In genomic region chr4:139601519-139602356, GRCm38 (mm10) we compare ENCODE assay signal across 9 mouse cellular contexts. TPM values are rescaled to one million over a fixed set of nuclear protein-coding genes. Genes with fewer than 3 reads are reported as not detected.
DNase-seq lines count a peak whose midpoint lies in the region; ATAC-seq and TF ChIP-seq lines count a peak whose summit lies in the region.
"Had no signal": no experiment of that assay in that cellular context is flagged by ENCODE, and none has a peak within 500 bp of the region (broad histone marks: within the 10 kb centered on the region; RNA-seq: fewer than 3 reads in every experiment).

No protein-coding gene starts in this region.

- H3K9me3 ChIP-seq in midbrain, embryonic 10.5 days (replicated peaks), result no peaks in the 10 kb centered on the region
- no peaks in the 10 kb centered on the region for H3K9me3 ChIP-seq in midbrain, embryonic 16.5 days (replicated peaks; ENCODE audit: control insufficient read depth, low read length, poor library complexity, severe bottlenecking)
- H3K9me3 ChIP-seq in intestine, embryonic 14.5 days (ENCODE audit: control insufficient read depth, low read length), result no peaks in the 10 kb centered on the region
- no peaks in the 10 kb centered on the region for H3K9me3 ChIP-seq in stomach, embryonic 16.5 days (replicated peaks; ENCODE audit: control insufficient read depth, low read length)

- 74% methylated on average over 7 of the region's 7 CpGs for WGBS in midbrain, embryonic 10.5 days
- WGBS in midbrain, embryonic 16.5 days, result 71% methylated on average over 7 of the region's 7 CpGs
- WGBS in intestine, embryonic 14.5 days, result 42% methylated on average over 7 of the region's 7 CpGs
- WGBS in stomach, embryonic 16.5 days, result 41% methylated on average over 7 of the region's 7 CpGs

- peaks cover 6% of the 10 kb centered on the region; the same call in 1 of the 2 replicates for H3K27me3 ChIP-seq in midbrain, embryonic 10.5 days (ENCODE audit: low read depth, poor library complexity, severe bottlenecking)
- H3K27me3 ChIP-seq in midbrain, embryonic 16.5 days (ENCODE audit: control insufficient read depth, insufficient read depth, low read depth, low read length), result no peaks in the 10 kb centered on the region
- no peaks in the 10 kb centered on the region for H3K27me3 ChIP-seq in intestine, embryonic 14.5 days (replicated peaks; ENCODE audit: control insufficient read depth, insufficient read depth, low read length)
- no peaks in the 10 kb centered on the region for H3K27me3 ChIP-seq in stomach, embryonic 16.5 days (ENCODE audit: control insufficient read depth, insufficient read depth, low read length)

- intact Hi-C loops in gastrocnemius, adult 2 months (cut with DNase I), result no loop called here

- H3K36me3 ChIP-seq in midbrain, embryonic 10.5 days, result peaks cover 17% of the 10 kb centered on the region
- peaks cover 2% of the 10 kb centered on the region; the same call in 1 of the 2 replicates for H3K36me3 ChIP-seq in midbrain, embryonic 16.5 days (ENCODE audit: control insufficient read depth, insufficient read depth, low read length)
- H3K36me3 ChIP-seq in intestine, embryonic 14.5 days (ENCODE audit: control insufficient read depth, insufficient read depth, low read length), result peaks cover 18% of the 10 kb centered on the region
- no peaks in the 10 kb centered on the region for H3K36me3 ChIP-seq in stomach, embryonic 16.5 days (ENCODE audit: control insufficient read depth, insufficient read depth, low read length)

- no peak overlapping the region for H3K9ac ChIP-seq in midbrain, embryonic 16.5 days (ENCODE audit: low read depth, low read length)
- H3K9ac ChIP-seq in intestine, embryonic 14.5 days (ENCODE audit: low read length), result no peak overlapping the region
- peak overlapping the region; percentile 49; the same call in 1 of the 2 replicates for H3K9ac ChIP-seq in stomach, embryonic 16.5 days (ENCODE audit: low read length)

- H3K4me3 ChIP-seq in gastrocnemius, adult 2 months, result peak overlapping the region; percentile 33
- no peak overlapping the region for H3K4me3 ChIP-seq in midbrain, embryonic 10.5 days
- H3K4me3 ChIP-seq in midbrain, embryonic 16.5 days (ENCODE audit: low read depth, low read length), result no peak overlapping the region
- no peak overlapping the region for H3K4me3 ChIP-seq in intestine, embryonic 14.5 days (ENCODE audit: low read depth, low read length)
- H3K4me3 ChIP-seq in stomach, embryonic 16.5 days (replicated peaks; ENCODE audit: low read length), result no peak overlapping the region

- H3K27ac ChIP-seq in gastrocnemius, adult 2 months, result peak overlapping the region; percentile 82
- peak overlapping the region; percentile 55 for H3K27ac ChIP-seq in midbrain, embryonic 10.5 days (replicated peaks)
- no peak overlapping the region for H3K27ac ChIP-seq in midbrain, embryonic 16.5 days (ENCODE audit: low read length)
- H3K27ac ChIP-seq in intestine, embryonic 14.5 days (ENCODE audit: low read depth), result peak overlapping the region; percentile 57
- H3K27ac ChIP-seq in stomach, embryonic 16.5 days (ENCODE audit: low read length), result peak overlapping the region; percentile 85

- H3K4me2 ChIP-seq in midbrain, embryonic 16.5 days (ENCODE audit: low read length), result no peak overlapping the region
- 0 out of 2 replicates have a peak overlapping the region, but pooled peaks have one; percentile 0 for H3K4me2 ChIP-seq in intestine, embryonic 14.5 days (ENCODE audit: low read length)
- H3K4me2 ChIP-seq in stomach, embryonic 16.5 days (ENCODE audit: low read depth, low read length), result peak overlapping the region; percentile 30; the same call in 1 of the 2 replicates

- peaks cover 57% of the 10 kb centered on the region for H3K4me1 ChIP-seq in midbrain, embryonic 10.5 days
- peaks cover 30% of the 10 kb centered on the region for H3K4me1 ChIP-seq in midbrain, embryonic 16.5 days (ENCODE audit: control insufficient read depth, insufficient read depth, low read length)
- H3K4me1 ChIP-seq in intestine, embryonic 14.5 days (replicated peaks; ENCODE audit: control insufficient read depth, insufficient read depth, low read length), result peaks cover 55% of the 10 kb centered on the region
- peaks cover 52% of the 10 kb centered on the region for H3K4me1 ChIP-seq in stomach, embryonic 16.5 days (ENCODE audit: control insufficient read depth, insufficient read depth, low read length)

- no peak for TF ChIP-seq CTCF in gastrocnemius, adult 2 months (IDR thresholded peaks at IDR 0.05)

- no peak for ATAC-seq in midbrain, embryonic 16.5 days
- ATAC-seq in intestine, embryonic 14.5 days (replicated peaks; ENCODE audit: low FRiP score, low TSS enrichment, low read depth), result no peak
- no peak; the same call in 1 of the 2 replicates for ATAC-seq in stomach, embryonic 16.5 days (ENCODE audit: insufficient read depth, low FRiP score)

- DNase-seq in gastrocnemius, adult 2 months, result no peak
- no peak for DNase-seq in gastrocnemius, adult 8-10 months (ENCODE audit: low spot score in 2 of 2)
- DNase-seq in midbrain, embryonic 10.5 days (ENCODE audit: low spot score), result no peak
- no peak for DNase-seq in intestine, embryonic 14.5 days (ENCODE audit: low spot score)
- DNase-seq in thymus, postnatal 36 days, result no peak
- DNase-seq in ovary, postnatal 10 days (ENCODE audit: low spot score), result no peak

RNA-seq across cellular contexts. Expression of gene Gm21969, which starts 1.2 kb away (rescaled TPM):
- not detected for total RNA-seq in gastrocnemius, adult 2 months (2021)
- total RNA-seq in gastrocnemius, adult 8-10 months (2022), result not detected
- not detected in 2 replicates for polyA plus RNA-seq in midbrain, embryonic 10.5 days (2016; fragmentation: Nextera tagmentation; extraction: Ambion mirVana)
- polyA plus RNA-seq in midbrain, embryonic 16.5 days (2015; fragmentation: Nextera tagmentation; extraction: Ambion mirVana), result not detected in 2 replicates
- not detected in 2 replicates for polyA plus RNA-seq in intestine, embryonic 14.5 days (2014; fragmentation: Nextera tagmentation; extraction: Ambion mirVana)
- not detected in 2 replicates for polyA plus RNA-seq in stomach, embryonic 16.5 days (2015; fragmentation: Nextera tagmentation; extraction: Ambion mirVana)

RNA-seq across cellular contexts. Expression of gene Aldh4a1, which starts 20.9 kb away (rescaled TPM):
- 10 to 100 TPM; 58.2 to 75.6 TPM for total RNA-seq in gastrocnemius, adult 2 months (2021)
- total RNA-seq in gastrocnemius, adult 8-10 months (2022), result 10 to 100 TPM; 59.0 to 74.1 (median 66.3) TPM
- 21.3 and 24.2 TPM in 2 replicates for polyA plus RNA-seq in midbrain, embryonic 10.5 days (2016; fragmentation: Nextera tagmentation; extraction: Ambion mirVana)
- polyA plus RNA-seq in midbrain, embryonic 16.5 days (2015; fragmentation: Nextera tagmentation; extraction: Ambion mirVana), result 23.5 and 27.0 TPM in 2 replicates
- polyA plus RNA-seq in intestine, embryonic 14.5 days (2014; fragmentation: Nextera tagmentation; extraction: Ambion mirVana), result 10.1 and 11.0 TPM in 2 replicates
- 35.9 and 38.0 TPM in 2 replicates for polyA plus RNA-seq in stomach, embryonic 16.5 days (2015; fragmentation: Nextera tagmentation; extraction: Ambion mirVana)

RNA-seq across cellular contexts. Expression of gene Tas1r2, which starts 51.6 kb away (rescaled TPM):
- total RNA-seq in gastrocnemius, adult 2 months (2021), result not detected
- total RNA-seq in gastrocnemius, adult 8-10 months (2022), result not detected
- 0.09 TPM in 1 of 2 replicates, not detected in the other for polyA plus RNA-seq in midbrain, embryonic 10.5 days (2016; fragmentation: Nextera tagmentation; extraction: Ambion mirVana)
- not detected in 2 replicates for polyA plus RNA-seq in midbrain, embryonic 16.5 days (2015; fragmentation: Nextera tagmentation; extraction: Ambion mirVana)
- polyA plus RNA-seq in intestine, embryonic 14.5 days (2014; fragmentation: Nextera tagmentation; extraction: Ambion mirVana), result not detected in 2 replicates
- not detected in 2 replicates for polyA plus RNA-seq in stomach, embryonic 16.5 days (2015; fragmentation: Nextera tagmentation; extraction: Ambion mirVana)
- total RNA-seq: left cerebral cortex, adult 18-20 months had no signal
